Mouse (Mus musculus) gastrocnemius, postnatal 14 days (tissue): ENCODE data around the gene Ift22. TPM values are rescaled to one million over a fixed set of nuclear protein-coding genes. Genes with fewer than 3 reads are reported as not detected.
"Not testable (repeated sequence)": the region's sequence is repeated elsewhere in the genome, so short reads cannot be mapped to it uniquely, and the experiment has no call there.

Experiments
- DNase-seq: peaks from one replicate; pipeline ENCODE4 v3.0.0; 2021; ENCODE audit warnings: mixed read lengths
- intact Hi-C: fragments of 180-260 bp; cut with DNase I; formaldehyde crosslinking; loops from one replicate; pipeline ENCODE4 v1.15.1; 2025; ENCODE audit warnings: low total_unique reads
- total RNA-seq, 2 experiments: library from RNA; stranded (reverse); gene quantifications; 2 replicates each; pipeline ENCODE4 v1.2.3; 2021

Gene Ift22
- total RNA-seq, 2 experiments from 2014 or later = 5.4 to 6.2 TPM

- intact Hi-C loops = loop anchor here (5.0 kb wide), 1 partner anchor 58 kb away; no protein-coding TSS in a partner anchor
- no peak for DNase-seq
Observed at GRCm38 (mm10) chr5:136895529-136895963, 12.4 kb upstream of the Ift22 start.

GRCm38 (mm10) chr5:136904621-136905020 is 3.3 kb upstream of the Ift22 start:
- intact Hi-C loops = no loop called here
- DNase-seq = no peak

- no peak for DNase-seq
- intact Hi-C loops = no loop called here
Observed at GRCm38 (mm10) chr5:136905630-136906029, 2.3 kb upstream of the Ift22 start.

- DNase-seq = no peak
- intact Hi-C loops = no loop called here
Observed at GRCm38 (mm10) chr5:136907587-136907986, 363 bp upstream of the Ift22 start.

- intact Hi-C loops = no loop called here
- no peak for DNase-seq
Observed at GRCm38 (mm10) chr5:136914183-136914582, 6.2 kb downstream of the Ift22 start.

- no peak for DNase-seq
- intact Hi-C loops = no loop called here
Observed at GRCm38 (mm10) chr5:136917613-136918242, 9.8 kb downstream of the Ift22 start.

GRCm38 (mm10) chr5:136918655-136919472 is 10.9 kb downstream of the Ift22 start:
- peak; percentile 59 for DNase-seq
- intact Hi-C loops = no loop called here

- intact Hi-C loops = no loop called here
- no peak for DNase-seq
Observed at GRCm38 (mm10) chr5:136919546-136920301, 11.8 kb downstream of the Ift22 start.

- intact Hi-C loops = no loop called here
- DNase-seq = no peak
Observed at GRCm38 (mm10) chr5:136922830-136923229, 14.9 kb downstream of the Ift22 start.

GRCm38 (mm10) chr5:136923751-136924478 is 16.0 kb downstream of the Ift22 start:
- no peak for DNase-seq
- intact Hi-C loops = no loop called here

- DNase-seq = peak; percentile 77
- intact Hi-C loops = loop anchor here (2.0 kb wide), 1 partner anchor 42 kb away; no protein-coding TSS in a partner anchor
Observed at GRCm38 (mm10) chr5:136929073-136929472, 21.1 kb downstream of the Ift22 start.

GRCm38 (mm10) chr5:136931896-136932295 is 23.9 kb downstream of the Ift22 start:
- intact Hi-C loops = no loop called here
- DNase-seq = no peak

- intact Hi-C loops = no loop called here
Observed at GRCm38 (mm10) chr5:136932956-136933355, 25.0 kb downstream of the Ift22 start.

GRCm38 (mm10) chr5:136933930-136934329 is 26.0 kb downstream of the Ift22 start:
- DNase-seq = no peak
- intact Hi-C loops = no loop called here

More at GRCm38 (mm10) chr5:136932956-136933355, 25.0 kb downstream of the Ift22 start:
- no peak for DNase-seq

GRCm38 (mm10) chr5:136935905-136936695 is 28.1 kb downstream of the Ift22 start:
- DNase-seq = no peak
- intact Hi-C loops = no loop called here

- no peak for DNase-seq
- intact Hi-C loops = no loop called here
Observed at GRCm38 (mm10) chr5:136936750-136937149, 28.8 kb downstream of the Ift22 start.

- no peak for DNase-seq
- intact Hi-C loops = no loop called here
Observed at GRCm38 (mm10) chr5:136937621-136938020, 29.7 kb downstream of the Ift22 start.

GRCm38 (mm10) chr5:136939284-136939683 is 31.3 kb downstream of the Ift22 start:
- DNase-seq = no peak
- intact Hi-C loops = no loop called here

- DNase-seq, intact Hi-C loops: not testable (repeated sequence)
Observed at GRCm38 (mm10) chr5:136940029-136940428, 32.1 kb downstream of the Ift22 start.
